Mouse (Mus musculus): ENCODE measurements around the gene Pik3c2b.

DNA sequence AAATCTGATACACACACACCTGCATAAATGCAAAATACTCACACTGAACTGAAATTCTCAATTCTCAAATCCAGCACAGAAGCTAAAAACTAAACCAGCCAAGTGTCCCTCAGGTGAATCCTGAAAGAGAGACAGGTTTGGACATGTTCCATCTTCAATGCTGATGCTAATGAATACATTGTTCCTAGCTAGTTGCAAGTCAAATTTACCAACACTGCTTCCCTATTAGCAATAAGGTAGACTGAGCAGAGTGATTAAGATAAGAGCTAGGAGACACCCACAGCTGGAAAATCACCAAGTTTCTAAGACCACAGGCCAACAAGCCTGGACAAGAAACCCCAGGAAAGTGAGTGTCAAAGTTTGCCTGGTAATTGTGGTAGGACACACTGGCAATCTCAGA lies 26.2 kb upstream of the Pik3c2b start:
- TF ChIP-seq CTCF (IDR thresholded peaks at IDR 0.05; ENCODE audit: control insufficient read depth, insufficient read depth, insufficient read length) (no peak), MAX (IDR thresholded peaks at IDR 0.05) (no peak)

Data from C2C12 (cell line).